Mouse (Mus musculus) C2C12 (cell line): ENCODE measurements around the gene Pitpnm3.

Source experiments
- CTCF ChIP-seq: IDR thresholded peaks from one replicate; pipeline ENCODE4 v1.5.1; 2011; ENCODE audit not compliant: control insufficient read depth, insufficient read depth, insufficient read length
- MAX ChIP-seq: IDR thresholded peaks from one replicate; pipeline ENCODE4 v1.6.1; 2011; ENCODE audit warnings: mild to moderate bottlenecking, control low read depth
- MYOD1 ChIP-seq: IDR thresholded peaks from one replicate; pipeline ENCODE4 v1.6.1; 2011; ENCODE audit warnings: low read depth; ENCODE audit not compliant: control insufficient read depth, insufficient read length
- MYOG ChIP-seq: IDR thresholded peaks from one replicate; pipeline ENCODE4 v1.6.1; 2011; ENCODE audit not compliant: control insufficient read depth, insufficient read length; ENCODE audit errors: extremely low read depth
- USF1 ChIP-seq: IDR thresholded peaks from one replicate; pipeline ENCODE4 v1.6.1; 2011; ENCODE audit warnings: low read depth, mild to moderate bottlenecking, control low read depth, moderate library complexity

- TF ChIP-seq CTCF, result no peak
- TF ChIP-seq MYOG, result no peak
- no peak for TF ChIP-seq MYOD1
- no peak for TF ChIP-seq USF1
- no peak for TF ChIP-seq MAX
Observed at GRCm38 (mm10) chr11:72005547-72005946, 130.0 kb downstream of the Pitpnm3 start.
